Mouse (Mus musculus): ENCODE measurements around the gene Mei1. TPM values are rescaled to one million over a fixed set of nuclear protein-coding genes. Genes with fewer than 3 reads are reported as not detected.

The Mei1 gene
- polyA plus RNA-seq (2016; fragmentation: Nextera tagmentation; extraction: Ambion mirVana): 0.10 TPM in 1 of 2 replicates, not detected in the other

GRCm38 (mm10) chr15:82069898-82070297, at the start of gene Mei1:
TSS of gene Mei1 (plus strand) at chr15:82069996.
- peaks cover 4% of the 10 kb centered on the region; the same call in 1 of the 2 replicates for H3K4me1 ChIP-seq (replicated peaks)
- no peak within 1 kb of the TSS for H3K27ac ChIP-seq
- 22% methylated on average over 40 of the region's 40 CpGs for WGBS
- peak within 1 kb of the TSS; percentile 46 for H3K4me2 ChIP-seq
- H3K4me3 ChIP-seq (replicated peaks): peak within 1 kb of the TSS; percentile 25
- no peak within 1 kb of the TSS for H3K9ac ChIP-seq (replicated peaks)
- no peaks in the 10 kb centered on the region for H3K36me3 ChIP-seq
- H3K27me3 ChIP-seq: peaks cover 60% of the 10 kb centered on the region
- ATAC-seq (ENCODE audit: insufficient number of reproducible peaks, insufficient read depth, low FRiP score, low TSS enrichment, low read depth): no peak
- peaks cover 6% of the 10 kb centered on the region; the same call in 1 of the 2 replicates for H3K9me3 ChIP-seq

- Histone ChIP-seq H3K27ac (no peak overlapping the region), H3K4me1 (replicated peaks) (no peaks in the 10 kb centered on the region), H3K9ac (replicated peaks) (no peak overlapping the region), H3K4me3 (replicated peaks) (no peak overlapping the region), H3K36me3 (peaks cover 81% of the 10 kb centered on the region), H3K27me3 (no peaks in the 10 kb centered on the region), H3K4me2 (no peak overlapping the region), H3K9me3 (no peaks in the 10 kb centered on the region)
- ATAC-seq (ENCODE audit: insufficient number of reproducible peaks, insufficient read depth, low FRiP score, low TSS enrichment, low read depth): no peak
- WGBS: 89% methylated on average over 13 of the region's 13 CpGs
These were observed 47.2 kb upstream of the Mei1 start for GRCm38 (mm10) chr15:82022535-82023088.

GRCm38 (mm10) chr15:82023965-82024635, 45.7 kb upstream of the Mei1 start:
- H3K4me2 ChIP-seq: no peak overlapping the region
- H3K27ac ChIP-seq: no peak overlapping the region
- H3K4me3 ChIP-seq (replicated peaks): no peak overlapping the region
- H3K9ac ChIP-seq (replicated peaks): no peak overlapping the region
- H3K27me3 ChIP-seq: no peaks in the 10 kb centered on the region
- H3K36me3 ChIP-seq: peaks cover 92% of the 10 kb centered on the region
- no peak for ATAC-seq (ENCODE audit: insufficient number of reproducible peaks, insufficient read depth, low FRiP score, low TSS enrichment, low read depth)
- H3K4me1 ChIP-seq (replicated peaks): no peaks in the 10 kb centered on the region
- H3K9me3 ChIP-seq: no peaks in the 10 kb centered on the region
- 94% methylated on average over 6 of the region's 6 CpGs for WGBS

- H3K9ac ChIP-seq (replicated peaks): no peak overlapping the region
- no peaks in the 10 kb centered on the region for H3K4me1 ChIP-seq (replicated peaks)
- H3K27ac ChIP-seq: no peak overlapping the region
- 89% methylated on average over 7 of the region's 7 CpGs for WGBS
- ATAC-seq (ENCODE audit: insufficient number of reproducible peaks, insufficient read depth, low FRiP score, low TSS enrichment, low read depth): no peak
- no peaks in the 10 kb centered on the region for H3K27me3 ChIP-seq
- peaks cover 100% of the 10 kb centered on the region for H3K36me3 ChIP-seq
- H3K4me3 ChIP-seq (replicated peaks): no peak overlapping the region
- no peaks in the 10 kb centered on the region for H3K9me3 ChIP-seq
- H3K4me2 ChIP-seq: no peak overlapping the region
These were observed 42.5 kb upstream of the Mei1 start for GRCm38 (mm10) chr15:82027276-82027675.

- H3K4me3 ChIP-seq (replicated peaks): no peak overlapping the region
- H3K9me3 ChIP-seq: no peaks in the 10 kb centered on the region
- WGBS: 82% methylated on average over 7 of the region's 7 CpGs
- H3K27me3 ChIP-seq: no peaks in the 10 kb centered on the region
- no peak overlapping the region for H3K4me2 ChIP-seq
- H3K36me3 ChIP-seq: peaks cover 98% of the 10 kb centered on the region
- H3K27ac ChIP-seq: no peak overlapping the region
- no peak for ATAC-seq (ENCODE audit: insufficient number of reproducible peaks, insufficient read depth, low FRiP score, low TSS enrichment, low read depth)
- no peaks in the 10 kb centered on the region for H3K4me1 ChIP-seq (replicated peaks)
- H3K9ac ChIP-seq (replicated peaks): no peak overlapping the region
These were observed 42.1 kb upstream of the Mei1 start for GRCm38 (mm10) chr15:82027726-82028125.

GRCm38 (mm10) chr15:82032386-82032785, 37.4 kb upstream of the Mei1 start:
- no peak overlapping the region for H3K27ac ChIP-seq
- H3K27me3 ChIP-seq: no peaks in the 10 kb centered on the region
- no peak overlapping the region for H3K9ac ChIP-seq (replicated peaks)
- no peak overlapping the region for H3K4me2 ChIP-seq
- no peaks in the 10 kb centered on the region for H3K9me3 ChIP-seq
- H3K36me3 ChIP-seq: peaks cover 86% of the 10 kb centered on the region
- 88% methylated on average over 7 of the region's 7 CpGs for WGBS
- H3K4me1 ChIP-seq (replicated peaks): no peaks in the 10 kb centered on the region
- ATAC-seq (ENCODE audit: insufficient number of reproducible peaks, insufficient read depth, low FRiP score, low TSS enrichment, low read depth): no peak
- no peak overlapping the region for H3K4me3 ChIP-seq (replicated peaks)

- no peak within 1 kb of the TSS for H3K9ac ChIP-seq (replicated peaks)
- ATAC-seq (ENCODE audit: insufficient number of reproducible peaks, insufficient read depth, low FRiP score, low TSS enrichment, low read depth): no peak
- H3K36me3 ChIP-seq: peaks cover 86% of the 10 kb centered on the region
- no peak within 1 kb of the TSS for H3K4me3 ChIP-seq (replicated peaks)
- H3K4me2 ChIP-seq: no peak within 1 kb of the TSS
- H3K9me3 ChIP-seq: no peaks in the 10 kb centered on the region
- no peaks in the 10 kb centered on the region for H3K27me3 ChIP-seq
- H3K4me1 ChIP-seq (replicated peaks): no peaks in the 10 kb centered on the region
- no peak within 1 kb of the TSS for H3K27ac ChIP-seq
- 87% methylated on average over 4 of the region's 4 CpGs for WGBS
These were observed 36.0 kb upstream of the Mei1 start, which contains the start of gene Desi1 for GRCm38 (mm10) chr15:82033762-82034161. TSS of gene Desi1 (minus strand) at chr15:82033862.

- Histone ChIP-seq H3K36me3 (peaks cover 85% of the 10 kb centered on the region), H3K27me3 (no peaks in the 10 kb centered on the region), H3K27ac (0 out of 2 replicates have a peak overlapping the region, but pooled peaks have one; percentile 25), H3K9me3 (no peaks in the 10 kb centered on the region), H3K4me2 (no peak overlapping the region), H3K4me1 (replicated peaks) (no peaks in the 10 kb centered on the region), H3K4me3 (replicated peaks) (no peak overlapping the region), H3K9ac (replicated peaks) (no peak overlapping the region)
- ATAC-seq (ENCODE audit: insufficient number of reproducible peaks, insufficient read depth, low FRiP score, low TSS enrichment, low read depth): no peak
- WGBS: 83% methylated on average over 12 of the region's 12 CpGs
These were observed 33.7 kb upstream of the Mei1 start for GRCm38 (mm10) chr15:82035904-82036689.

- H3K36me3 ChIP-seq: peaks cover 67% of the 10 kb centered on the region
- ATAC-seq (ENCODE audit: insufficient number of reproducible peaks, insufficient read depth, low FRiP score, low TSS enrichment, low read depth): no peak
- no peak overlapping the region for H3K27ac ChIP-seq
- H3K9ac ChIP-seq (replicated peaks): no peak overlapping the region
- WGBS: 95% methylated on average over 1 of the region's 1 CpGs
- H3K9me3 ChIP-seq: no peaks in the 10 kb centered on the region
- no peak overlapping the region for H3K4me2 ChIP-seq
- no peaks in the 10 kb centered on the region for H3K27me3 ChIP-seq
- H3K4me1 ChIP-seq (replicated peaks): peaks cover 2% of the 10 kb centered on the region; the same call in 1 of the 2 replicates
- no peak overlapping the region for H3K4me3 ChIP-seq (replicated peaks)
These were observed 29.1 kb upstream of the Mei1 start for GRCm38 (mm10) chr15:82040650-82041049.

- H3K36me3 ChIP-seq: peaks cover 36% of the 10 kb centered on the region
- ATAC-seq (ENCODE audit: insufficient number of reproducible peaks, insufficient read depth, low FRiP score, low TSS enrichment, low read depth): no peak
- H3K27me3 ChIP-seq: 0 out of 2 replicates have a peak, but pooled peaks cover 4% of the 10 kb centered on the region
- no peak overlapping the region for H3K4me2 ChIP-seq
- H3K9me3 ChIP-seq: no peaks in the 10 kb centered on the region
- H3K4me3 ChIP-seq (replicated peaks): no peak overlapping the region
- no peak overlapping the region for H3K9ac ChIP-seq (replicated peaks)
- WGBS: 97% methylated on average over 7 of the region's 7 CpGs
- no peak overlapping the region for H3K27ac ChIP-seq
- peaks cover 13% of the 10 kb centered on the region for H3K4me1 ChIP-seq (replicated peaks)
These were observed 25.5 kb upstream of the Mei1 start for GRCm38 (mm10) chr15:82044166-82044784.

Data from limb, embryonic 12.5 days (tissue).